Mouse (Mus musculus) hindbrain, embryonic 10.5 days (tissue): ENCODE measurements around the gene Clip2. TPM values are rescaled to one million over a fixed set of nuclear protein-coding genes. Genes with fewer than 3 reads are reported as not detected.
"Not testable (repeated sequence)": the region's sequence is repeated elsewhere in the genome, so short reads cannot be mapped to it uniquely, and the experiment has no call there.

ENCODE experiments used
- DNase-seq: peaks from one replicate; pipeline ENCODE4 v3.0.0-alpha.2; 2017; ENCODE audit warnings: low spot score
- H3K27ac ChIP-seq: fragments of 300-500 bp; sonication (generic); 2 replicates; pipeline ENCODE4 v1.5.1; 2016; ENCODE audit warnings: mild to moderate bottlenecking, moderate library complexity
- H3K27me3 ChIP-seq: fragments of 300-500 bp; sonication (generic); 2 replicates; pipeline ENCODE4 v1.6.1; 2016; ENCODE audit warnings: mild to moderate bottlenecking; ENCODE audit not compliant: poor library complexity, insufficient read depth, severe bottlenecking
- H3K36me3 ChIP-seq: fragments of 300-500 bp; sonication (generic); 2 replicates; pipeline ENCODE4 v1.6.1; 2016; ENCODE audit warnings: mild to moderate bottlenecking, moderate library complexity
- H3K4me1 ChIP-seq: fragments of 300-500 bp; sonication (generic); replicated peaks from 2 replicates; pipeline ENCODE4 v1.6.1; 2016; ENCODE audit warnings: mild to moderate bottlenecking
- H3K4me3 ChIP-seq: fragments of 300-500 bp; sonication (generic); 2 replicates; pipeline ENCODE4 v1.5.1; 2016; ENCODE audit warnings: mild to moderate bottlenecking, moderate library complexity
- H3K9me3 ChIP-seq: fragments of 300-500 bp; sonication (generic); 2 replicates; pipeline ENCODE4 v1.6.1; 2016; ENCODE audit warnings: mild to moderate bottlenecking, moderate library complexity
- WGBS: fragments of 180-500 bp; shearing (Covaris S2); methylation state at CpG from one replicate; pipeline ENCODE4 v1.1.7; 2016; 5-methylcytosine and 5-hydroxymethylcytosine counted together
- polyA plus RNA-seq: library from polyadenylated mRNA; unstranded; fragments of >200 nt; fragmentation: Nextera tagmentation; extraction: Ambion mirVana; gene quantifications from 2 replicates; pipeline ENCODE4 v1.2.1, GENCODE M21; 2016

Clip2 gene
- polyA plus RNA-seq, 1 experiment from 2014 or later = 8.1 TPM

- peaks cover 24% of the 10 kb centered on the region for H3K4me1 ChIP-seq
- no peaks in the 10 kb centered on the region for H3K27me3 ChIP-seq
- H3K36me3 ChIP-seq = peaks cover 14% of the 10 kb centered on the region
- no peak overlapping the region for H3K4me3 ChIP-seq
- peaks cover 1% of the 10 kb centered on the region; the same call in 1 of the 2 replicates for H3K9me3 ChIP-seq
- DNase-seq = no peak
- peak overlapping the region; percentile 99; the same call in 1 of the 2 replicates for H3K27ac ChIP-seq
- WGBS = 96% methylated on average over 2 of the region's 2 CpGs
These were observed 94.9 kb downstream of the Clip2 start for GRCm38 (mm10) chr5:134457371-134457770.

GRCm38 (mm10) chr5:134456503-134456962 is 95.7 kb downstream of the Clip2 start, which contains the start of gene Gtf2ird1:
Gtf2ird1 (minus strand) TSS chr5:134456716.
- H3K4me3 ChIP-seq = peak within 1 kb of the TSS; percentile 77
- peaks cover 8% of the 10 kb centered on the region for H3K9me3 ChIP-seq
- H3K36me3 ChIP-seq = peaks cover 23% of the 10 kb centered on the region
- under 1% methylated on average over 44 of the region's 44 CpGs for WGBS
- H3K27ac ChIP-seq = peak within 1 kb of the TSS; percentile 99
- peaks cover 24% of the 10 kb centered on the region for H3K4me1 ChIP-seq
- H3K27me3 ChIP-seq = no peaks in the 10 kb centered on the region
- DNase-seq = peak; percentile 83

- 0% methylated on average over 17 of the region's 17 CpGs for WGBS
- DNase-seq = peak; percentile 71
- Histone ChIP-seq H3K9me3 (peaks cover 8% of the 10 kb centered on the region), H3K36me3 (peaks cover 28% of the 10 kb centered on the region), H3K4me1 (peaks cover 24% of the 10 kb centered on the region), H3K27me3 (no peaks in the 10 kb centered on the region), H3K27ac (peak overlapping the region; percentile 99), H3K4me3 (peak overlapping the region; percentile 77)
These were observed 96.3 kb downstream of the Clip2 start for GRCm38 (mm10) chr5:134455914-134456423.

- H3K4me3 ChIP-seq = peak overlapping the region; percentile 77
- peak overlapping the region; percentile 99 for H3K27ac ChIP-seq
- no peaks in the 10 kb centered on the region for H3K27me3 ChIP-seq
- peak; percentile 66 for DNase-seq
- WGBS = 4% methylated on average over 21 of the region's 21 CpGs
- peaks cover 35% of the 10 kb centered on the region for H3K36me3 ChIP-seq
- peaks cover 24% of the 10 kb centered on the region for H3K4me1 ChIP-seq
- peaks cover 8% of the 10 kb centered on the region for H3K9me3 ChIP-seq
These were observed 96.9 kb downstream of the Clip2 start for GRCm38 (mm10) chr5:134455186-134455895.

- no peaks in the 10 kb centered on the region for H3K27me3 ChIP-seq
- peaks cover 11% of the 10 kb centered on the region for H3K9me3 ChIP-seq
- H3K27ac ChIP-seq = peak overlapping the region; percentile 99
- peak overlapping the region; percentile 77 for H3K4me3 ChIP-seq
- DNase-seq = no peak
- WGBS = 61% methylated on average over 9 of the region's 9 CpGs
- H3K4me1 ChIP-seq = peaks cover 24% of the 10 kb centered on the region
- peaks cover 41% of the 10 kb centered on the region for H3K36me3 ChIP-seq
These were observed 97.8 kb downstream of the Clip2 start for GRCm38 (mm10) chr5:134454421-134454820.

GRCm38 (mm10) chr5:134453577-134453976 is 98.7 kb downstream of the Clip2 start:
- peaks cover 24% of the 10 kb centered on the region for H3K4me1 ChIP-seq
- DNase-seq = no peak
- H3K36me3 ChIP-seq = peaks cover 46% of the 10 kb centered on the region
- H3K4me3 ChIP-seq = peak overlapping the region; percentile 77; the same call in 1 of the 2 replicates
- 64% methylated on average over 1 of the region's 1 CpGs for WGBS
- no peaks in the 10 kb centered on the region for H3K27me3 ChIP-seq
- peaks cover 11% of the 10 kb centered on the region for H3K9me3 ChIP-seq
- no peak overlapping the region; the same call in 1 of the 2 replicates for H3K27ac ChIP-seq

GRCm38 (mm10) chr5:134446755-134447154 is 105.5 kb downstream of the Clip2 start:
- WGBS = 94% methylated on average over 4 of the region's 4 CpGs
- H3K27ac ChIP-seq, H3K4me3 ChIP-seq, H3K27me3 ChIP-seq, DNase-seq: not testable (repeated sequence)
- H3K36me3 ChIP-seq = peaks cover 90% of the 10 kb centered on the region
- H3K4me1 ChIP-seq = peaks cover 14% of the 10 kb centered on the region
- peaks cover 19% of the 10 kb centered on the region for H3K9me3 ChIP-seq

- Histone ChIP-seq H3K27ac (no peak overlapping the region; the same call in 1 of the 2 replicates), H3K9me3 (peaks cover 24% of the 10 kb centered on the region), H3K27me3 (no peaks in the 10 kb centered on the region), H3K36me3 (peaks cover 90% of the 10 kb centered on the region), H3K4me3 (no peak overlapping the region), H3K4me1 (peaks cover 14% of the 10 kb centered on the region)
- 64% methylated on average over 10 of the region's 10 CpGs for WGBS
- DNase-seq = no peak
These were observed 106.3 kb downstream of the Clip2 start for GRCm38 (mm10) chr5:134445895-134446294.

- peak overlapping the region; percentile 46; the same call in 1 of the 2 replicates for H3K27ac ChIP-seq
- H3K27me3 ChIP-seq = no peaks in the 10 kb centered on the region
- H3K4me1 ChIP-seq = peaks cover 14% of the 10 kb centered on the region
- H3K9me3 ChIP-seq = peaks cover 27% of the 10 kb centered on the region
- H3K4me3 ChIP-seq = no peak overlapping the region
- WGBS = 80% methylated on average over 10 of the region's 10 CpGs
- peaks cover 90% of the 10 kb centered on the region for H3K36me3 ChIP-seq
- DNase-seq = no peak
These were observed 106.9 kb downstream of the Clip2 start for GRCm38 (mm10) chr5:134445208-134445831.

GRCm38 (mm10) chr5:134444473-134444872 is 107.8 kb downstream of the Clip2 start:
- DNase-seq = no peak
- Histone ChIP-seq H3K9me3 (peaks cover 25% of the 10 kb centered on the region), H3K27ac (no peak overlapping the region), H3K4me1 (peaks cover 14% of the 10 kb centered on the region), H3K36me3 (peaks cover 92% of the 10 kb centered on the region), H3K27me3 (no peaks in the 10 kb centered on the region), H3K4me3 (no peak overlapping the region)
- WGBS = 93% methylated on average over 7 of the region's 7 CpGs

GRCm38 (mm10) chr5:134442066-134442465 is 110.2 kb downstream of the Clip2 start:
- WGBS = 92% methylated on average over 3 of the region's 3 CpGs
- H3K27me3 ChIP-seq = no peaks in the 10 kb centered on the region
- H3K27ac ChIP-seq = no peak overlapping the region
- peaks cover 25% of the 10 kb centered on the region for H3K9me3 ChIP-seq
- peaks cover 25% of the 10 kb centered on the region for H3K4me1 ChIP-seq
- DNase-seq = no peak
- H3K4me3 ChIP-seq = no peak overlapping the region
- H3K36me3 ChIP-seq = peaks cover 97% of the 10 kb centered on the region

- 89% methylated on average over 3 of the region's 3 CpGs for WGBS
- H3K4me3 ChIP-seq = no peak overlapping the region
- H3K27me3 ChIP-seq = no peaks in the 10 kb centered on the region
- peaks cover 29% of the 10 kb centered on the region for H3K4me1 ChIP-seq
- H3K9me3 ChIP-seq = peaks cover 25% of the 10 kb centered on the region
- H3K27ac ChIP-seq = no peak overlapping the region
- DNase-seq = no peak
- peaks cover 95% of the 10 kb centered on the region for H3K36me3 ChIP-seq
These were observed 111.1 kb downstream of the Clip2 start for GRCm38 (mm10) chr5:134441105-134441504.

- peaks cover 25% of the 10 kb centered on the region for H3K9me3 ChIP-seq
- 91% methylated on average over 12 of the region's 12 CpGs for WGBS
- peaks cover 25% of the 10 kb centered on the region for H3K4me1 ChIP-seq
- no peak overlapping the region for H3K4me3 ChIP-seq
- DNase-seq = no peak
- H3K27ac ChIP-seq = no peak overlapping the region
- H3K36me3 ChIP-seq = peaks cover 87% of the 10 kb centered on the region
- no peaks in the 10 kb centered on the region for H3K27me3 ChIP-seq
These were observed 112.1 kb downstream of the Clip2 start for GRCm38 (mm10) chr5:134440098-134440497.
